Mouse (Mus musculus): ENCODE data around the gene Mrpl49. TPM values are rescaled to one million over a fixed set of nuclear protein-coding genes. Genes with fewer than 3 reads are reported as not detected.

The Mrpl49 gene
- polyA plus RNA-seq, 1 experiment from 2014 or later, result 79.5 TPM

GRCm38 (mm10) chr19:6028991-6029390 is 28.6 kb downstream of the Mrpl49 start:
- Histone ChIP-seq H3K4me2 (ENCODE audit: low read depth, low read length) (no peak overlapping the region), H3K27ac (ENCODE audit: low read length) (no peak overlapping the region), H3K4me3 (ENCODE audit: low read length) (no peak overlapping the region), H3K4me1 (ENCODE audit: control insufficient read depth, insufficient read depth, low read length) (no peaks in the 10 kb centered on the region), H3K9ac (ENCODE audit: low read depth, low read length) (no peak overlapping the region), H3K9me3 (ENCODE audit: control insufficient read depth, low read length) (no peaks in the 10 kb centered on the region), H3K36me3 (ENCODE audit: control insufficient read depth, insufficient read depth, low read length) (no peaks in the 10 kb centered on the region), H3K27me3 (replicated peaks; ENCODE audit: control insufficient read depth, insufficient read depth, low read length) (no peaks in the 10 kb centered on the region)
- no peak for ATAC-seq
- 74% methylated on average over 6 of the region's 6 CpGs for WGBS

GRCm38 (mm10) chr19:6023930-6024329 is 33.7 kb downstream of the Mrpl49 start:
- WGBS, result 85% methylated on average over 7 of the region's 7 CpGs

GRCm38 (mm10) chr19:6023059-6023458 is 34.5 kb downstream of the Mrpl49 start:
- no peaks in the 10 kb centered on the region for H3K4me1 ChIP-seq (ENCODE audit: control insufficient read depth, insufficient read depth, low read length)
- H3K27ac ChIP-seq (ENCODE audit: low read length), result no peak overlapping the region
- no peak overlapping the region for H3K4me3 ChIP-seq (ENCODE audit: low read length)
- H3K4me2 ChIP-seq (ENCODE audit: low read depth, low read length), result no peak overlapping the region
- H3K27me3 ChIP-seq (replicated peaks; ENCODE audit: control insufficient read depth, insufficient read depth, low read length), result no peaks in the 10 kb centered on the region
- no peak overlapping the region for H3K9ac ChIP-seq (ENCODE audit: low read depth, low read length)
- no peaks in the 10 kb centered on the region for H3K36me3 ChIP-seq (ENCODE audit: control insufficient read depth, insufficient read depth, low read length)
- ATAC-seq, result no peak
- WGBS, result 63% methylated on average over 8 of the region's 8 CpGs
- no peaks in the 10 kb centered on the region for H3K9me3 ChIP-seq (ENCODE audit: control insufficient read depth, low read length)

More at GRCm38 (mm10) chr19:6023930-6024329, 33.7 kb downstream of the Mrpl49 start:
- H3K4me2 ChIP-seq (ENCODE audit: low read depth, low read length), result no peak overlapping the region
- H3K36me3 ChIP-seq (ENCODE audit: control insufficient read depth, insufficient read depth, low read length), result no peaks in the 10 kb centered on the region
- no peaks in the 10 kb centered on the region for H3K27me3 ChIP-seq (replicated peaks; ENCODE audit: control insufficient read depth, insufficient read depth, low read length)
- ATAC-seq, result no peak
- H3K4me3 ChIP-seq (ENCODE audit: low read length), result no peak overlapping the region
- H3K9me3 ChIP-seq (ENCODE audit: control insufficient read depth, low read length), result no peaks in the 10 kb centered on the region
- no peaks in the 10 kb centered on the region for H3K4me1 ChIP-seq (ENCODE audit: control insufficient read depth, insufficient read depth, low read length)
- no peak overlapping the region for H3K9ac ChIP-seq (ENCODE audit: low read depth, low read length)
- H3K27ac ChIP-seq (ENCODE audit: low read length), result no peak overlapping the region

GRCm38 (mm10) chr19:6020276-6020675 is 37.3 kb downstream of the Mrpl49 start:
- 38% methylated on average over 3 of the region's 3 CpGs for WGBS
- no peaks in the 10 kb centered on the region for H3K36me3 ChIP-seq (ENCODE audit: control insufficient read depth, insufficient read depth, low read length)
- no peak overlapping the region for H3K4me2 ChIP-seq (ENCODE audit: low read depth, low read length)
- ATAC-seq, result no peak; the same call in 1 of the 2 replicates
- no peaks in the 10 kb centered on the region for H3K27me3 ChIP-seq (replicated peaks; ENCODE audit: control insufficient read depth, insufficient read depth, low read length)
- peak overlapping the region; percentile 25; the same call in 1 of the 2 replicates for H3K9ac ChIP-seq (ENCODE audit: low read depth, low read length)
- no peaks in the 10 kb centered on the region for H3K9me3 ChIP-seq (ENCODE audit: control insufficient read depth, low read length)
- H3K27ac ChIP-seq (ENCODE audit: low read length), result no peak overlapping the region
- peaks cover 11% of the 10 kb centered on the region for H3K4me1 ChIP-seq (ENCODE audit: control insufficient read depth, insufficient read depth, low read length)
- H3K4me3 ChIP-seq (ENCODE audit: low read length), result no peak overlapping the region

- Histone ChIP-seq H3K36me3 (ENCODE audit: control insufficient read depth, insufficient read depth, low read length) (no peaks in the 10 kb centered on the region), H3K27ac (ENCODE audit: low read length) (no peak overlapping the region), H3K9ac (ENCODE audit: low read depth, low read length) (no peak overlapping the region), H3K27me3 (replicated peaks; ENCODE audit: control insufficient read depth, insufficient read depth, low read length) (no peaks in the 10 kb centered on the region), H3K4me2 (ENCODE audit: low read depth, low read length) (no peak overlapping the region), H3K4me3 (ENCODE audit: low read length) (no peak overlapping the region), H3K9me3 (ENCODE audit: control insufficient read depth, low read length) (no peaks in the 10 kb centered on the region), H3K4me1 (ENCODE audit: control insufficient read depth, insufficient read depth, low read length) (peaks cover 13% of the 10 kb centered on the region)
- ATAC-seq, result 0 out of 2 replicates have a peak, but pooled peaks have one; percentile 21
- 30% methylated on average over 15 of the region's 15 CpGs for WGBS
Measured at GRCm38 (mm10) chr19:6018142-6019089, 39.2 kb downstream of the Mrpl49 start.

- no peak overlapping the region; the same call in 1 of the 2 replicates for H3K9ac ChIP-seq (ENCODE audit: low read depth, low read length)
- H3K4me2 ChIP-seq (ENCODE audit: low read depth, low read length), result peak overlapping the region; percentile 92; the same call in 1 of the 2 replicates
- H3K27me3 ChIP-seq (replicated peaks; ENCODE audit: control insufficient read depth, insufficient read depth, low read length), result no peaks in the 10 kb centered on the region
- H3K9me3 ChIP-seq (ENCODE audit: control insufficient read depth, low read length), result no peaks in the 10 kb centered on the region
- no peak overlapping the region for H3K27ac ChIP-seq (ENCODE audit: low read length)
- WGBS, result 56% methylated on average over 7 of the region's 7 CpGs
- ATAC-seq, result no peak
- H3K36me3 ChIP-seq (ENCODE audit: control insufficient read depth, insufficient read depth, low read length), result no peaks in the 10 kb centered on the region
- no peak overlapping the region for H3K4me3 ChIP-seq (ENCODE audit: low read length)
- H3K4me1 ChIP-seq (ENCODE audit: control insufficient read depth, insufficient read depth, low read length), result peaks cover 13% of the 10 kb centered on the region
Measured at GRCm38 (mm10) chr19:6016532-6016931, 41.1 kb downstream of the Mrpl49 start.

- H3K27me3 ChIP-seq (replicated peaks; ENCODE audit: control insufficient read depth, insufficient read depth, low read length), result no peaks in the 10 kb centered on the region
- H3K4me3 ChIP-seq (ENCODE audit: low read length), result peak within 1 kb of the TSS; percentile 64
- H3K36me3 ChIP-seq (ENCODE audit: control insufficient read depth, insufficient read depth, low read length), result no peaks in the 10 kb centered on the region
- peaks cover 13% of the 10 kb centered on the region for H3K4me1 ChIP-seq (ENCODE audit: control insufficient read depth, insufficient read depth, low read length)
- H3K4me2 ChIP-seq (ENCODE audit: low read depth, low read length), result peak within 1 kb of the TSS; percentile 92
- H3K9ac ChIP-seq (ENCODE audit: low read depth, low read length), result peak within 1 kb of the TSS; percentile 78
- H3K9me3 ChIP-seq (ENCODE audit: control insufficient read depth, low read length), result no peaks in the 10 kb centered on the region
- peak within 1 kb of the TSS; percentile 34 for H3K27ac ChIP-seq (ENCODE audit: low read length)
- 3% methylated on average over 38 of the region's 40 CpGs for WGBS
- peak; percentile 83 for ATAC-seq
Measured at GRCm38 (mm10) chr19:6015511-6016315, 41.9 kb downstream of the Mrpl49 start, which contains the start of gene Capn1. TSS of gene Capn1 (minus strand) at chr19:6015897.

- H3K9ac ChIP-seq (ENCODE audit: low read depth, low read length), result peak overlapping the region; percentile 78
- 2% methylated on average over 18 of the region's 18 CpGs for WGBS
- no peaks in the 10 kb centered on the region for H3K36me3 ChIP-seq (ENCODE audit: control insufficient read depth, insufficient read depth, low read length)
Measured at GRCm38 (mm10) chr19:6014991-6015510, 42.5 kb downstream of the Mrpl49 start.

GRCm38 (mm10) chr19:6013691-6014090 is 43.9 kb downstream of the Mrpl49 start:
- no peaks in the 10 kb centered on the region for H3K9me3 ChIP-seq (ENCODE audit: control insufficient read depth, low read length)
- H3K4me3 ChIP-seq (ENCODE audit: low read length), result no peak overlapping the region
- no peaks in the 10 kb centered on the region for H3K27me3 ChIP-seq (replicated peaks; ENCODE audit: control insufficient read depth, insufficient read depth, low read length)
- no peak overlapping the region for H3K27ac ChIP-seq (ENCODE audit: low read length)
- no peak for ATAC-seq
- H3K9ac ChIP-seq (ENCODE audit: low read depth, low read length), result no peak overlapping the region
- peaks cover 13% of the 10 kb centered on the region for H3K4me1 ChIP-seq (ENCODE audit: control insufficient read depth, insufficient read depth, low read length)
- WGBS, result 87% methylated on average over 10 of the region's 10 CpGs
- H3K4me2 ChIP-seq (ENCODE audit: low read depth, low read length), result no peak overlapping the region
- H3K36me3 ChIP-seq (ENCODE audit: control insufficient read depth, insufficient read depth, low read length), result no peaks in the 10 kb centered on the region

More at GRCm38 (mm10) chr19:6014991-6015510, 42.5 kb downstream of the Mrpl49 start:
- Histone ChIP-seq H3K4me3 (ENCODE audit: low read length) (peak overlapping the region; percentile 64), H3K27me3 (replicated peaks; ENCODE audit: control insufficient read depth, insufficient read depth, low read length) (no peaks in the 10 kb centered on the region), H3K4me1 (ENCODE audit: control insufficient read depth, insufficient read depth, low read length) (peaks cover 13% of the 10 kb centered on the region), H3K27ac (ENCODE audit: low read length) (peak overlapping the region; percentile 34), H3K4me2 (ENCODE audit: low read depth, low read length) (peak overlapping the region; percentile 92), H3K9me3 (ENCODE audit: control insufficient read depth, low read length) (no peaks in the 10 kb centered on the region)
- peak; percentile 92 for ATAC-seq

Measured in intestine, embryonic 16.5 days (tissue).